Mouse (Mus musculus): ENCODE data around the gene Crisp2. TPM values are rescaled to one million over a fixed set of nuclear protein-coding genes. Genes with fewer than 3 reads are reported as not detected.
"Not testable (repeated sequence)": the region's sequence is repeated elsewhere in the genome, so short reads cannot be mapped to it uniquely, and the experiment has no call there.

The Crisp2 gene
- total RNA-seq (2021) = not detected
- long read RNA-seq, experiment 1 = 0 reads
- long read RNA-seq, experiment 2 = 0 reads

DNA sequence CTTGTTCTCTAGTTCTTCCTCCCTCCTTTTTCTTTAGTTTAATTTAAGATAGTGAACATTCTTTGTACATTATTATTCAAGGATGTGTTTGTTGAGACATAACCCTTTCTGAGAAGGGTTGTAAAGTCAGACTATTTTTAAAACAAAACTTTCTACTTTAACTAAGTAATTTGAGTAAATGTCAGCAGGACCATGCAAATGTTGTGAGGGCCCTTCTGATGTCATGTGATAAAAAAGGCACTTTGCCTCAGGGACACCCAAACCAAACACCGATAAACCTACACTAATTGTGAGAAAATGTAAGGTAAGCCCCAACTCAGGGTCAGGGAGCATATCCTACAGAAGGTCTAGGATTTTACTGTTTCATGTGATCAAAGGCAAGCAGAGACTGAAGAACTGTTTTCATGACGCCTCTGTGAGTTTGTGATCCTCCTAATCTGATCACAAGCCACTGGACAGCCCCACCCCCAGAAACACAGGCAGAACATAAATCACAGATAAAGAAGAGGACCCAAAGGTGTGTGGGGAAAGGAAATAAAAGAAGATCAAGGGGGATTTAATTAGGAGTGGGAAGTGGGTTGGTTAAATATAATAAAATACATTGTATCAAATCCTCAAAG is at the start of gene Crisp2:
Gene Crisp2 (minus strand): TSS at position 51 of the 620 bp plus-strand sequence.
- DNase-seq = no peak

DNA sequence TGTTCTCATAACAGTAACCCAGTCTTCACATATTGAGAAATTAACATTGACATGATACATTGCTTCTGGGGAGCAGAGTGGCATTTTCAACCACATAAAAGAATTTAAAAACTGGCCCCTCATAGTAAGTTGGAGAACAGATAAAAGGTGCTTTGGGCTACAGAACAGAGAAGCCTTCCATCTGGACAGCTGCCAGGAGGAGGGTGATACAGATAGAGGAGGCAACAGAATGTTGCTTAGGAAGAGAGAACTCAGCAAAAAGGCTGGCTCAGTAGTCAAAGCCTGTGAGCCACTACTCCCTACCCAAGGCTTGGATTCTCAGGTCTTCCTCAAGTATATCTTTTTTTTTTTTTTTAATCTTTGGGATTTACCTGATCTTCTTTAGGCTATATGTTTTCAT is 48.3 kb upstream of the Crisp2 start:
- no peak for DNase-seq

DNA sequence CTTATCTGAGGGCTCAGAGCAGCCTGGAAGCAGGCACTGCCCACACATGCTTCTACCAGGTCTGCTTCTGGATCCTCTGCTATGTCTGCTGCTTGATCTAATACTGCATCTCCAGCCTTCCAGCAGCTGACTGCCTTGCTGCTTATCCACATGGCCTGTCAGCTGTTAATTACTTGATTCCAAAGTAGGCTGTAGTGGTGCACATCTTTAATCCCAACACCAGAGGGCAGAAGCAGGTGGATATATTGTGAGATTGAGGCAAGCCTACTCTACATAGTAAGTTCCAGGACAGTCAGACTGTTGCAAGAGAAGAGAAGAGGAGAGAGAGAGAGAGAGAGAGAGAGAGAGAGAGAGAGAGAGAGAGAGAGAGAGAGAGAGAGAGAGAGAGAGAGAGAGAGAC is 30.5 kb upstream of the Crisp2 start:
- peak; percentile 7 to 18 for DNase-seq

DNA sequence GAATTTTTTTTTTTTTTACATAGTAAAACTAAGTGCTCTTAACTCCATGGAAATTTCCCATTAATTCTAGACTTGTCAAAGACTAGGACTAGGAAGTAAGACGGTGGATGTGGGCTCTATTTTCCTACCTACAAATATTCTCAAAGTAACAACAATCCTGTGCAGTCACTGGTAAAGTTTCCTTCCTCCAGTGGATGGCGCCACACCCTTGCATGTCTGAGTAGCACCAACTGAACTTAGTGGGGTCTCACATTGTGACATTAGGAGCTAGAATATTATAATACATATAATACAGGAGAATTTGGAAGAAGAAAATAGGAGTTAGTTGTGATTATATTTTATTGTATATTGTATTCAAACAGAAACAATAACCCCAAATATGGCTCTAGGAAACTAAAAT is 25.1 kb upstream of the Crisp2 start:
- DNase-seq = no peak

DNA sequence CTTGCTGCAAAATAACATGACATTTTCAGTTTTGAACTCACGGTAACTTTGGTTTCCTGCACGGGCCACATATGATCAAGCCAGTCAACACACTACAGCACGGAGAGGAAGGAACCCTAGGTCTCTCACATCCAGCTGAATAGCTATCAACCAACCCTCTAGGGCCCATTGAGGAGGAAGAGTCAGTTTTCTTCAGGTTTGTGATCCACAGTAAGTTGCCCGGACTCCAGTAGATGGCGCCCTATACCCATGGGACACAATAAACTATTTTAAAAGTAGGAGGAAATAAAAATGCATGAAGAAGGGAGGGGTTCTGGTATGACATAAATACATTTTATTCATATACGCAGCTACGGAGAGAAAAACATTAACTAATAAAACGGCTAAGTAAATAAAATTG is 17.7 kb upstream of the Crisp2 start:
- peak; percentile 16 to 59 for DNase-seq

DNA sequence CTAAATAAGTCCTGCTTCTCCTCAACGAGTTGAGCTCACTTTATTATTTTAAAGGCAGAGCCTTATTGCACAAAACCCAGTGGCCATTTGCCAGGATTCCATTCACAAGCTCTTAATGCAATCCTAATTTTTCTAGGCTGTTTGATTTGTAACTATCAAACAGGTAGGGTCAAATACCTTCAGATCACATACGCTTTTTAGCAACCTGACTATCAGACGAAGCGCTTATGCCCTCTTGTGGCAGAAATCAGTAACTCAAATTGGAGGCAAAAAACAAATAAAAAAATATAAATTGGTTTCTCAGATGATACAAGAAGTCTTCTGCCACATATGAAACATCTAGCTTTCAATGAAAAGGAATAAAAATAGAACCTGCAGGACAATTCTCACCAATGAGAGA is 17.0 kb upstream of the Crisp2 start:
- peak in 1 of 2 experiments; percentile 7 for DNase-seq

DNA sequence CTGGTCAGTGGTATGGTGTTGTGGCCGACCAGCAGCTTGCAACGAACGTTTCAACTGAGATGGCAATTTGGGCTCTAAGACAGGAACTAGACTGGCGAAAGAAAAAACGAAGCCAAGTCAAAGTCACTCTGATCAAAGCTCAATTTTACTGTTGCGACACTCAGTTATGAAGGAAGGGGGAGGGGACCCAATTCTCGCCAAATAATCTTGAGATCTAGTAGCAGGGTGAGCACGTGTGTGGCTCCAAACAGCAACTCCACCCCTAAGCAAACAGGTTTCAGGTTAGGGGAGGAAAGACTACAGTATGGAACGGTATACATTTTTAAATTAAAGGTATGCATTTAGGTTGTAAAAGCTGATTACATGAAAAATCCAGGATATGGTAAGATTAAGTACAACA is 14.7 kb upstream of the Crisp2 start:
- no peak for DNase-seq

DNA sequence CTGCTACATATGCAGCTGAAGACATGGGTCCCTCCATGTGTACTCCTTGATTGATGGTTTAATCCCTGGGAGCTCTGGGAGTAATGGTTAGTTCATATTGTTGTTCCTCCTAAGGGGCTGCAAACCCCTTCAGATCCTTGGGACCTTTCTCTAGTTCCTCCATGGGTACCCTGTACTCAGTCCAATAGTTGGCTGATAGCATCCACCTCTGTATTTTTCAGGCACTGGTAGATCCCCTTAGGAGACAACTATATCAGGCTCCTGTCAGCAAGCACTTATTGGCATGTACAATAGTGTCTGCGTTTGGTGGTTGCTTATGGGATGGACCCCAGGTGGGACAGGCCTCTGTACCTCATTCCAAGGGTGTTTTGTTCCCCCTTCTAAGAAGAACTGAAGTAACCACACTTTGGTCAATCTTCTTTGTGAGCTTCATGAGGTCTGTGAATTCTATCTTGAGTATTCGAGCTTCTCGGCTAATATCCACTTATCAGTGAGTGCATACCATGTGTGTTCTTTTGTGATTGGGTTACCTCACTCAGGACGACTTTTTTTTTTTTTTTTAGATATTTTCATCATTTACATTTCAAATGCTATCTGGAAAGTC is 10.6 kb upstream of the Crisp2 start:
- no peak for DNase-seq

DNA sequence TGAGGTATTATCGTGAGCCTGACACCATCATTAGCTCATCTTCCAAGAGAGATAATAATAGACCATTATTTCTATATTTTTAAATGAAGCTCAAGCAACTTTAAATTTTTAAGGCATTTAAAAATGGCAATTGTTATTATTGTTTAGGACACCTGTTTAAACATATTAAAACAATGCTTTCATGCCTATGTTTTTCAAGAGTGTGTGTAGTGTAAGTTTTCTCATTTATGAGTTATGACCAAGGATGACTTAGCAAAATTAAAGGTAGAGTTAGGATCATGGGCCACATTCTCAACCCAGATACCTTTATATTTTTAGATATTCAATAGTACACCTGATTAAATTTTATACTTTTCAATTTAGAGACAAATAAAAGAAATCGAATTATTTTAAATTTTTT is 5.5 kb upstream of the Crisp2 start:
- no peak for DNase-seq

DNA sequence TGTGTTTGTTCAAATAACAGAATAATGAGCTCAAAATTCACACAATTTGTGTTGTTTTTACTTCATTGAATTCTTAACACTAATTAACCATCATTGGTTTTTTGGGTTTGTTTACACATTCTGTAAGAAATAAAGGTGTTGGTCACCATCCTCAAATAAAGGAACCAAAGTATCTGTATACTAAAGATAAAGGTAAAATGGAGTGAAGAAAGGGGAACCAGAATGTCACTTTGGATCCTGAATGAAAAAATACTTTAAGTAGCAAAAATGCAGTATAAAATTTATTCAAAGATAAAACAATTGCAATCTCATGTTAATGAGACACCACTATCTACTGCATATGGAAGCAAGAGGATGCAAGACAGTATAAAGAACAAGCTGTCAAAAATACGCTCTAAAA is 4.8 kb upstream of the Crisp2 start:
- DNase-seq = no peak

DNA sequence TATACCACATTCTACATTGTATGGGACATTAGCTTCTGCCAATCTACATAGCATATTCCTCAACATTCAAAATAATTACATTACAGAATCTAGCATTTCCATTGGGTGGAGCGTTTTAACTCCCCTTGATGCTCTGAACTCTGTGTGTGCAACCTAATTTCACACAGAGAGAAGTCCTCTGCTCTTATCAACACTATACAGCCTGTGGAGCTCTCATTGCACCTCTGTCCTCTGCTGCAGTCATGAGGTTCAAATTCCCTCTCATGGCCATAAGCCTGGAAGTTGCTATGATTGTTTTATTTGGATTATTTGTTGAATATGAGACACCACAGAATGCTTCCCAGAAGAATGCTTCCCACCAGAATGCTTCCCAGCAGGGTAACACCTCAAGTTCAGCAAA is 4.1 kb upstream of the Crisp2 start, which contains the start of gene Rhag:
Gene Rhag (plus strand): TSS at position 193 of the 400 bp plus-strand sequence.
- DNase-seq = no peak

DNA sequence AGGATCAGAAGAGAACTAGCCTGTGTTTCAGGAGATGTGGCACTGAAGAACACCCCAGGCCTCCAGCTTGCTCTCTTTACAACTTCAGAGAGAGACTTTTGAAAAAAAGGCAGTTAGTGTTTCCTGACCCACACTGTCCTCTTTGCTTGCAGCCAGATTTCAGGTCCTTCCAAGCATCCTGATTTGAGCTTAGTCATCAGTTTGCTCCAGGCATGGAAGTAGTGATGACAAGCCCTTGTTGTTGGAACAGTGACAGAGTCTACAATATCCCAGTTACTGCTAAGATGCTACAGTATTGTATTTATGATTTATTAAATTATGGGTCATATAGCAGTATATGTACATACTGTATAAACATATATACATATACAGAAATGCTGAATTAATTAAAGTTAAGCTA is 1.3 kb upstream of the Crisp2 start:
- no peak for DNase-seq

DNA sequence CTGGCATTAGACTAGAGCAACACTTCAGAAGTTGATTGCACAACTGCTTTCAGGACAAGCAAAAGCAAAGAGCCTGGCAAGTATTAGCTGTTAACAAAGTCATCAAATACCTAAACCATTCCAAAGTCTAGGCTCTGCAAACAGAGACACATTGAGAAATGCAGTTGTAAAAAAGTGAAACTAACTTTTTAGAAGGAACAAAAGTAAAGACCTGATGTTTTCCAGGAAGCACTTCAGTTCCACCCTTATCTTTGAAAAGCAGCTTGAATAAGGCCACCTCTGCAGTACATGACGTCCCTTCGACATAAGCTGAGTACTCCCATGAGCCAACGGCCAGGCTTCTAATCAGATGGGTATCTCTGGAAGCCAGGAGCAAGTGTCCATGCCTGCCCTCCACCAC is 253 bp downstream of the Crisp2 start:
- DNase-seq = peak in 1 of 2 experiments; percentile 2

DNA sequence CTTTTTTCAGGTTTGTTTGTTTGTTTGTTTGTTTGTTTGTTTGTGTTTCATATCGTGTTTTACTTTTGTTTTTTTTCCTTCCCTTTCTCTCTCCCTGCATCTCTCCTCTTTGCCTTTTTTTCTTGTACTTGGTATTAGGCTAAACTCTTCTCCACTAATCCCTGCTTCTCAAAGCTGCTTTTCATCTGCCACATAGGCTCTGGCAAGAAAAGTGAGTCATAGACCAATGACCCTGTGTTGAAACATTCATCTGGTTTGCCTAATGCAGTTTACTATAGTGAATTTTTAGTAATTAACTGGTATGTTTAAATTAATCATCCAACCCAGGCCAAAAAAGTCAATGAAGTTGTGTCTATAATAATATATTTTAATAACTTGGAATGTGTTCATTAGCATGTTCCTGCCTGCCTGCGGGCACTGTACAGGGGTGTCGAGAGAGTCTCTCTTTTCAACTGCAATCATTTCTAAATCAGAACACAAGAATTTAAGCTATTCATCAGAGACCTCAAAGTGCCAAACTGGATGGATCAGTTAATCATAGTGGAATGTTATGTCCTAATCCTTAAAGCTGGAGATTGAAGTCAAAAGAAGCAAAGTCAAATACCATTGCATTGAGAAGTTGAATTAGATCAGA is 4.0 kb downstream of the Crisp2 start:
- no peak for DNase-seq

DNA sequence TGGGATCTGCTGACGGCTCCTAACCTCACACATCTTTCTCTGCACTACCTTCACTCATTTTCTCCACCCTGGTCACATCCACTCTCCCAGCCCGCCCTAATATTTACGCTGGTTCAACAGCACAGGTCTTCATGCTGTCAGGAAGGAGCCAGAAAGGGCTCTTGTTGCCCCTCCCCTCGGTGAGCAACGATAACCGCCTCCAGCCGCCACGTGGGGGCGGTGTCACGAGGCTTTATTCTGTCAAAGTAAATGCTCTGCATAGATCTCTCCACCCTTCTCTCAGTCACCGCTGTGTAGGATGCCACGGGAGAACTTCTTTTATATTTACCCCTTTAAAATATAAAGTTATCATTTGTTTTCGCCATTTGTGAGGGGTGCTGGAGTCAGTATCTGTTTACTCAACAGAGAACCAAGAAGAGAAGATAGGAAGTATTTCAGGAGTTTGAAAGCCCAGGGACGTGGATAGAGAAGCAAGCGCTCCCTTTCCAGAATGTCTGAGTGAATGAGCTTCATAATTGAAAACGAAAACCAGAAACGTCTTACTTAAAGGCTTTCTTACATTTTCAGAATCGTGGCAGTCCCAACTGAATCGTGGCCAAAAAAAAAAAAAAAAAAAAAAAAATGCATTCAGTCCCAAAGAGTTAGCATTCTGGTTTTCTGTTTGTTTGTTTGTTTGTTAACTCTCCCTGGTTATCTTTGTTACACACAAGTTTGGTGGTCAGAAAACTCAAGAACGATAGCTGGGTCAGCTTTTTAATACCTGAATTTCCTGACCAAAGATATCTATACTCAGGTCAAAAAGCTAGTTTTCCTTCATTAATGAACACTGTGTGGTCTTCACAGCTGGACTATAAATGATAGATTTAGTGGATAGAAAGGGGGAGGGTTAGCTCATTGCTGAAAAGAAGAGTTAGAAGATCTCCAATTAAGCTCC is 12.6 kb downstream of the Crisp2 start:
- peak; percentile 3 to 4 for DNase-seq

DNA sequence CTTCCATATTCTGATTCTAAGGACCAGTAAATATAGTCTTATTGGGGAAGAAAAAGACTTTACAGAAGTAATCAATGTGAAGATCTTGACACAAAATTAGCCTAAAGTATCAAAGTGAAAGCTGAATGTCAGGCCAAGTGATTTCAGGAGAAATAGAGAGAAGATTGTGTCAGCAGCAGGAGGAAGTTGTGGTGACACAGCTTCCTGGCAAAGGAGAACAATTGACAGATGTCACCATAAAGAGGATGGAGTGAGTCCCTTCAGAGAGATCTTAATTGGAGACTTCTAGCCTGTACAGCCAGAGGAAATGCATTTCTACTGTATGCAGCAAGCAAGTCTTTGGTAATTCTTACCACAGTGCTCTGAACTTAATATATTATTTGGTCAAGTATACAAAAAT is 16.9 kb downstream of the Crisp2 start:
- no peak for DNase-seq

DNA sequence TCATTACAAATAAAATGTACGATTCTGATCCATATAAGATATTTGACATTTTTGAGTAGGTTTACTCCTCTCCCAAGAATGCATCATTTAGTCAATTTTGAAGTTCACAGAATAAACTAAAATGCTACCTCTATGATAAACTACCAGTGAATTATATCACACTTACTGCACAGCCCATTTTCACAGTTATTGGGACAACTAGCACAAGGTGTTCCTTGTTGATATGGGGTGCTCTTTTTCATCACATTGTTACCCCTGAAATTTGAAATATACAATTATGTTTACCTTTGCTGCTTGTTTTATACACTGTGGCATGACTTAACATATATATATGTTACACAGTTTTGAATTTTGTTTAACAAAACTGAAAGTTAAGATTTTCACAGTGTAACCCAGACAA is 39.7 kb downstream of the Crisp2 start:
- no peak for DNase-seq

DNA sequence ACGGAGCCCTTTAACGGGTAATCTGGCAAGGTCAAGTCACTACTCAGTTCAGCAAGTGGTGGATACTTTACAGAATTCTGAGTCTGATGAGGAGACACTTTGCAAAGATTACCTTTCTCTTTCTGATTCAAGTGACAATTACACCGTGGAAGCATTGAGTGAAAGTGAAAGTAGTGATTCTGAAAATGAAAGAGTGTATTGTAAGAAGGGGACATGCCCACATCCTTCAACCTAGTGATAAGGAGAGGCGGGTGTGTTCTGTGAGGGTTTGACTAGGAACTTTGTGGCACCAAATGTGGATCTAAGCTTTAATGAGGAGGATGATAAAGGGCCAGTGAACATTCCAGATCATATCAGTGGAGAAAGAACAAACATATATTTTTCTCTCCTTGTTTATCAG is 43.1 kb downstream of the Crisp2 start:
- no peak for DNase-seq

DNA sequence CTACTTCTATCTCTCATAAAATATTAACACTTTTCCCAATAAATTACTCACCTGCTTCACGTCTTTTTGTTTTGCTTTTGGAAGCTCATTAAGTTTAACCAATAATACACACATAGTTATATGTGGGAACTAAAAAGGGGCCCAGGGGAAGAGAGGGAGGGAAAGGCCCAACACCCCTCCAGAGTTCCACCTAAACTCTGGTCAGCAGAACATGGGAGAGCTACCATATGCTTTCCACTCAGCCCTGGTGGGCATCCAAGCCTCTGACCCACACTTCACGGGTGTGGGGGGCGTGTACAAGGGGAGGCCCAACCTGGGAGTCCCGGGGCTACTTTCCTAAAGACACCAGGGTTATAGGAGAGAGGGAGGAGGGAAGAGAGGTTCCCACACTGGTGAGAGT is 75.1 kb downstream of the Crisp2 start:
- no peak for DNase-seq

DNA sequence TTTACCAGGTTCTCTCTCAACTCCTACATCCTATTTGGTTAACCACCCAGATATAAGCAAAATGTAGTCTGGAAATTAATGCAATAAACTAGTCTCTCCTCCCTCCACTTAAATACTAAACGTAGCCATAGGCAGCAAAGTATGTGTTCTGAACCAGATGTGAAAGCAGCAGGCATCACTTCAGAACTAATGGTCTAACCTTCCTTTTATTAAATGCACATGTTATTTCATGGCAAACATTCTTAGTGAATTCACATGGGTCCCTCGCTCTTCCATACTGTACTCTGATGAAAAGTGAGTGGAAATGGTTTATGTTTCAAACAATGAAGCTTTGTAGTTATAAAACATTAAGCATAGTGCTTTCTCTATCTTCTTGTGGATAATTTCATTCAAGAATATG is 75.5 kb downstream of the Crisp2 start:
- DNase-seq = no peak

DNA sequence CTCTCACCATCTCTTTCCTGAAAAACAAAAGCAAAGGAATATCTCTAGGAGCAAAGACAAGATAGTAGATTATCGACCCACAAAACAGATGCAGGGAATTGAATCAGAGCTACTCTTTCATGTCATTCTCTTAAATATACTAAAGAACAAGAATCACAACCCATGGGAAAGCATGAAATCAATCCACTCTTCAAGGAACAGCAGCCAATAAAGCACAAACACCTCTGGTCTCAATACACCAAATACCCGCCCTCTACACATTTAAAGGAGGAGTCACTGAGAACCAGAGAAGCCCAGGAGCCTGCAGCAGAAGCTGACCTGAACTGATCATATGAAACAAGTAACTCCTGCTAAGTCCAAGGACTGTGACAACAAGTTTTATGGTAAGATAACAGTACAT is 80.0 kb downstream of the Crisp2 start, which contains the start of gene Esp1:
Gene Esp1 (plus strand): TSS at position 301 of the 400 bp plus-strand sequence.
- no peak for DNase-seq

DNA sequence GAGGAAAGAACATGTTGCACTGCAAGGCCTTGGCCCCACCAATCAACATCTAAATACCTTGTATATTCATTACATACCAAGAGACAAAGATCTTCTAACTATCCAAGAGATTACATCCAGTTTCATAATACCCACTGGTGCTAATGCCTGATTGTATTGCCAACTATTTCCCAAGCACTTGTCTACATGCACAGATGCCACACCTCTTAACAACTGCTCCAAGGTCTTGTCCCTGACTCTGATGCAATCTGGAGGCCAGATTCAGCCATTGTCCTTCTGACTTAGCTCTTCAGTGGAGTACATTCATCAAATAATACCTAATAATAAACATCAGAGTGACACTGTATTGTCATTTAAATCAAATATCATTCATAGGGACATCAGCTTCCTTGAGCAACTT is 89.7 kb downstream of the Crisp2 start:
- DNase-seq = not testable (repeated sequence)

DNA sequence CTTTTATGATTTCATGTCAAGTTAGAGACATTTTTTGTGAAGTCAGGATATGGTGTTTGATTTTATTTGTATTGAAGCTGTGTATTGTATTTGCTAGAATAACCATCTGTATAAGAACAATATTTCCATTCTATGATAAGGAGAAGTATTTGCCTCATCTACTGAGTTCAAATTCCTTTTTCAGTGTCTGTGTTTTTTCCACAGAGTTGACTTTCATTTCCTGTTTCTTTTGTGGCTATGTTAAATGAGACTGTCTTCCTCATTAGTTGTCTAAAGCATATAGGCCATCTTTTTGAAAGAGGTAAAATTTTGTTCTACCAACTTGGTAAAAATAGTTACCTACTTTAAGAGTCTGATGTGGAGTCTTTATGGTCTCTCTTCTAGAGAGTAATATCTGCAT is 90.5 kb downstream of the Crisp2 start:
- no peak for DNase-seq
